ENCODE assay signal across 8 mouse cellular contexts in the genomic region with DNA sequence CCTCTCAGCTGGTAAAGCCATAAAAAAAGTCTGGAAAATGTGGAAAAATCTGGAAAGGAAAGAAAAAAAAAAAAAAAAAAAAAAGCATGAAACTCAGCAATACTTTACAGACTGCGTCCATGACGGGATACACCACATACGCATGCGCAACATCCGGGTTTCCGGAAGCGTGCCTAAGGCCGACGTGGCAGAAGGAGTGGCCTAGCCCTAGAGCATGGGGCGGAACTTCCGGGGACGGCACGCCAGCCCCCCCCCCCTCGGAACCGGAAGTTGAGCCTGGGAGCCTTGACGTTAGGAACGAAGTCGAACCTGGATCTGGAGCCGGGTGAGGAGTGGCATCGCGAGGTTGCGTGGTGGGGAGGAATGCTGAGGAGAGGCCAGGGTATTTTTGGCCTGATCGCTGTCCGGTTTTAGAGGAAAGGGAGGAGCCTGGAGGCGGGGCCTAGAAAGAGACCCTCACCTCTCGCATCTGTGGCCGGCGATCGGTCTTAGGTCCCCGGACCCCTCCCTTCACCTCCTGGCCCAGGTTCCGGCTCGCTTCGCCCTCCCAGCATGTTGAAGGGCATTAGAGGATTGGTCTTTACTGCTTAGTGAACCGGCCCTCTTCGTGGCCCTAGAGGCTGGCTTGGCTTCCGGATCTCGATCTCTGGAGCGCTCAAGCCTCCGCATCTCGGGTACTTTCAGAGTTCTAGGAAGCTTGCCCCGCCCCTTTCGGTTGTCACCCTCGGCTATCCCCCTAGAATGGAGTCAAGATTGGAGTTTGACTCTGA. TPM values are rescaled to one million over a fixed set of nuclear protein-coding genes. Genes with fewer than 3 reads are reported as not detected.
DNase-seq lines count a peak whose midpoint lies in the region; ATAC-seq and TF ChIP-seq lines count a peak whose summit lies in the region.

A gene (plus strand): TSS at position 245 of the 770 bp plus-strand sequence.

- H3K4me3 ChIP-seq in bone marrow macrophage, adult 2 months (ENCODE audit: insufficient read depth, low read length) = peak within 1 kb of the TSS; percentile 88
- H3K4me3 ChIP-seq in embryonic fibroblast, embryonic 13.5 days (ENCODE audit: insufficient read depth, low read length) = peak within 1 kb of the TSS; percentile 98
- H3K4me3 ChIP-seq in kidney, embryonic 14.5 days (ENCODE audit: low read length) = peak within 1 kb of the TSS; percentile 83
- peak within 1 kb of the TSS; percentile 82 for H3K4me3 ChIP-seq in limb, embryonic 15.5 days

- H3K27ac ChIP-seq in bone marrow macrophage, adult 2 months (ENCODE audit: insufficient read depth, low read depth, low read length) = peak within 1 kb of the TSS; percentile 80
- peak within 1 kb of the TSS; percentile 96 for H3K27ac ChIP-seq in embryonic fibroblast, embryonic 13.5 days (ENCODE audit: insufficient read depth, low read length)
- H3K27ac ChIP-seq in kidney, embryonic 14.5 days (ENCODE audit: low read depth, low read length) = peak within 1 kb of the TSS; percentile 97
- H3K27ac ChIP-seq in limb, embryonic 15.5 days = peak within 1 kb of the TSS; percentile 97

- peak; percentile 99 for DNase-seq in A20 (ENCODE audit: low read depth, low spot score)
- DNase-seq in heart, adult 9 months (ENCODE audit: low spot score in 2 of 2) = peak; percentile 93 to 95
- peak; percentile 93 to 94 for DNase-seq in monocyte, adult 2 months (ENCODE audit: low read depth in 1 of 2, low spot score in 2 of 2)
- DNase-seq in spleen, postnatal 36 days (ENCODE audit: low spot score in 2 of 2) = peak; percentile 97 to 98

- H3K9ac ChIP-seq in kidney, embryonic 14.5 days (ENCODE audit: low read depth, low read length) = peak within 1 kb of the TSS; percentile 86
- peak within 1 kb of the TSS; percentile 75 for H3K9ac ChIP-seq in limb, embryonic 15.5 days

- peak; percentile 97 for ATAC-seq in kidney, embryonic 14.5 days (ENCODE audit: low FRiP score, low TSS enrichment)
- ATAC-seq in limb, embryonic 15.5 days (ENCODE audit: insufficient number of reproducible peaks, low FRiP score, low TSS enrichment, low read depth) = peak; percentile 95

- H3K36me3 ChIP-seq in kidney, embryonic 14.5 days (ENCODE audit: control insufficient read depth, insufficient read depth, low read length) = peaks cover 30% of the 10 kb centered on the region
- peaks cover 33% of the 10 kb centered on the region for H3K36me3 ChIP-seq in limb, embryonic 15.5 days

- H3K27me3 ChIP-seq in kidney, embryonic 14.5 days (ENCODE audit: control insufficient read depth, insufficient read depth, low read length) = no peaks in the 10 kb centered on the region
- H3K27me3 ChIP-seq in limb, embryonic 15.5 days = no peaks in the 10 kb centered on the region

- 2% methylated on average over 43 of the region's 43 CpGs for WGBS in kidney, embryonic 14.5 days
- under 1% methylated on average over 43 of the region's 43 CpGs for WGBS in limb, embryonic 15.5 days

- peaks cover 4% of the 10 kb centered on the region; the same call in 1 of the 2 replicates for H3K4me1 ChIP-seq in bone marrow macrophage, adult 2 months (ENCODE audit: control insufficient read depth, insufficient read depth, low read length)
- peaks cover 4% of the 10 kb centered on the region; the same call in 1 of the 2 replicates for H3K4me1 ChIP-seq in embryonic fibroblast, embryonic 13.5 days (ENCODE audit: control insufficient read depth, insufficient read depth, low read length)
- H3K4me1 ChIP-seq in kidney, embryonic 14.5 days (ENCODE audit: control insufficient read depth, insufficient read depth, low read length) = peaks cover 8% of the 10 kb centered on the region; the same call in 1 of the 2 replicates
- peaks cover 9% of the 10 kb centered on the region for H3K4me1 ChIP-seq in limb, embryonic 15.5 days

- no peak for TF ChIP-seq POLR2A in bone marrow macrophage, adult 2 months (IDR thresholded peaks at IDR 0.05; ENCODE audit: borderline replicate concordance, low read depth, low read length)
- peak; percentile 83 for TF ChIP-seq POLR2A in embryonic fibroblast, embryonic 13.5 days (IDR thresholded peaks at IDR 0.05; ENCODE audit: low read depth, low read length)

- no peak for TF ChIP-seq CTCF in bone marrow macrophage, adult 2 months (IDR thresholded peaks at IDR 0.05; ENCODE audit: low read depth, low read length)
- no peak for TF ChIP-seq CTCF in embryonic fibroblast, embryonic 13.5 days (IDR thresholded peaks at IDR 0.05; ENCODE audit: borderline replicate concordance, insufficient read depth, low read length)

- peak within 1 kb of the TSS; percentile 88 for H3K4me2 ChIP-seq in kidney, embryonic 14.5 days (replicated peaks; ENCODE audit: low read depth, low read length)
- H3K4me2 ChIP-seq in limb, embryonic 15.5 days = peak within 1 kb of the TSS; percentile 59

- no peaks in the 10 kb centered on the region for H3K9me3 ChIP-seq in kidney, embryonic 14.5 days (ENCODE audit: control insufficient read depth, low read length)
- no peaks in the 10 kb centered on the region for H3K9me3 ChIP-seq in limb, embryonic 15.5 days

RNA-seq across cellular contexts. Expression of the gene that starts here (rescaled TPM):
- 64.1 and 73.0 TPM in 2 replicates for polyA plus RNA-seq in bone marrow macrophage, adult 2 months (2012; ENCODE audit: insufficient read depth, insufficient read length, missing spikeins)
- polyA plus RNA-seq in embryonic fibroblast, embryonic 13.5 days (2011; ENCODE audit: insufficient read length, low read depth, missing spikeins) = 85.1 and 91.8 TPM in 2 replicates
- polyA plus RNA-seq in kidney, embryonic 14.5 days (2014; fragmentation: Nextera tagmentation; extraction: Ambion mirVana) = 47.7 and 93.8 TPM in 2 replicates
- polyA plus RNA-seq in limb, embryonic 15.5 days (2015; fragmentation: Nextera tagmentation; extraction: Ambion mirVana) = 79.3 and 80.3 TPM in 2 replicates

Comparison
In these comparisons a context has a peak if more than half of its experiments do, and no peak if none do; other contexts are left out.
1. Peak in every context shown above with its lines: DNase-seq, ATAC-seq, H3K4me3 ChIP-seq and H3K27ac ChIP-seq.